Mouse (Mus musculus): ENCODE results near the gene Nek9. TPM values are rescaled to one million over a fixed set of nuclear protein-coding genes. Genes with fewer than 3 reads are reported as not detected.

Nek9 gene
- polyA plus RNA-seq, 1 experiment from 2014 or later, result 21.1 TPM

DNA sequence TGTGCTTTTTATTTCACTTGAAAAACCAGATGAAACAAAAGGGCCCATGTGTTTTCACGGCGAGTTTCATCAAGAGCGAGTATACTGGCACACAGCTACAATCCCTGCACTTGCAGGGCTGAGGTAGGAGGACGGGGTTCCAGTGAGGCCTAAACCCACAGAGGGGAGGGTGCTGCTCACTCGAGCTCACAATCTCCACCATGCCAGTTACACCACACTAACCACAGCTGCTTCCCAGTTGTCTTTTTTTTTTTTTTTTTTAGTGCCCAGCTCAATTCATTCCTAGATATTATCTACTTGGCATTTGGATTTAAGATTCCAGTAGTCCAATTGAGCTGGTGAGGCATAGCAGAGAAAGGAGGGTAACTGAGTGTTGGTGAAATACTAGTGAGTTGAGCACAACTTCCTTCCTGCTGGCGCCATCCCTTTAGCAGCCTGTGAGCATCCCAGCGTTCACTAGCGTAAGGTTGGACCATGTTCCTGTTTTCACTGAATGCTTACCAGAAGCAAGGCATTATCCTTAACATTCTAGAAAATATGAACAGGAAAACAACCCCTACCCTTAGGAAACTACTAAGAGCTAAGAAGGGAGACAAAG, 33.0 kb upstream of the Nek9 start:
- H3K4me2 ChIP-seq (replicated peaks), result peak overlapping the region; percentile 63; the same call in 1 of the 2 replicates

DNA sequence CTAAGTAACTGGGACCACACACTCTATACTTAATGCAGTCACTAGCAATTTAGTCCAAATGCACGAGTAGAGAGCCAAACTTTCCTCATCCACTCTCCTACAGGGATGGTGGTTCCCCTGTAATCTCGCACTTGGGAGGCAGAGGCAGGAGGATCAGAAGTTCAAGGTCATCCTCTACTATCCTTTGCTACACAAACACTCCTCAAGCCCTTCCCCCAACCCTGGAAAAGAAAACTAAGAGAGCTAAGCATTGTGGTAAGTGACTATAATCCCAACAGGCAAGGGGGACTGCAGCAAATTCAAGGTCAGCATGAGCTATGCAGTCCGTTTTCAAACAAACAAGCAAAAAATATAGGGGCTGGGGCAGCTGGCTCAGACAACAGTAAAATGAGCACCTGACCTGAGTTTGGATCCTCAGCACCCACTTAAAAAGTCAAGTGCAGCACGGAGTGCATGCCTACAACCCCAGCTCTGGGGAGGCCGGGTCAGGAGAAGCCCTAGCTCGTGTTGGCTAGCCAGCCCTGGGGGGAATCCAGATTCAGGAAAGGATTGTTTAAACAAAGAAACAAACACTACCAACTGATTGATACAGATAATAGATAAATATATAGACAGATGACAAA, 29.4 kb upstream of the Nek9 start:
- Histone ChIP-seq H3K9ac (replicated peaks) (no peak overlapping the region), H3K27ac (replicated peaks) (no peak overlapping the region), H3K27me3 (no peaks in the 10 kb centered on the region), H3K4me1 (peaks cover 18% of the 10 kb centered on the region), H3K4me2 (replicated peaks) (no peak overlapping the region), H3K36me3 (no peaks in the 10 kb centered on the region), H3K4me3 (no peak overlapping the region), H3K9me3 (no peaks in the 10 kb centered on the region)
- 87% methylated on average over 6 of the region's 6 CpGs for WGBS
- ATAC-seq (ENCODE audit: low FRiP score, low read depth), result no peak

More for the DNA sequence above, 33.0 kb upstream of the Nek9 start:
- no peaks in the 10 kb centered on the region for H3K9me3 ChIP-seq
- WGBS, result 85% methylated on average over 8 of the region's 8 CpGs
- no peak overlapping the region for H3K4me3 ChIP-seq
- H3K36me3 ChIP-seq, result no peaks in the 10 kb centered on the region
- H3K9ac ChIP-seq (replicated peaks), result no peak overlapping the region
- ATAC-seq (ENCODE audit: low FRiP score, low read depth), result no peak
- H3K27ac ChIP-seq (replicated peaks), result no peak overlapping the region
- H3K27me3 ChIP-seq, result no peaks in the 10 kb centered on the region
- peaks cover 20% of the 10 kb centered on the region for H3K4me1 ChIP-seq

DNA sequence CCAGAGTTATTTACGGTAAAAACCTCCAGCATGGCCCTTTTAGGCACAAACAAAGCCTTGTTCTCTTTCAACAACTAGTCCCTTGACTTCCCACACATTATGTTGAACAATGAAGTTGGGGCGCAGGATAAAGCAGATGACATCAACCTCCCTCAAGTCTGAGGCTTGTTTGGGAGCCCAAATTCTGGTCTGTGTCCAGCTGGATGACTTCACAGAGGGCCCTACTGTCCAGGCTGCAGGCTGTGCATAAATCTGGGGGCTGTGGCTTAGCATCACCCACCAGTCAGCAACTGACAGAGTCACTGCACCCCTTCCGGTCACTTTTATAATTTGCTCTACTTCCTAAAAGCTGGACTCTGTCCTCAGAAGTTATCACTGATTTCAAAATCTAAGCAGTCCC, 27.1 kb upstream of the Nek9 start:
- Histone ChIP-seq H3K4me2 (replicated peaks) (no peak overlapping the region), H3K9me3 (no peaks in the 10 kb centered on the region), H3K4me1 (0 out of 2 replicates have a peak, but pooled peaks cover 5% of the 10 kb centered on the region), H3K27me3 (no peaks in the 10 kb centered on the region), H3K9ac (replicated peaks) (no peak overlapping the region), H3K36me3 (no peaks in the 10 kb centered on the region), H3K4me3 (no peak overlapping the region), H3K27ac (replicated peaks) (no peak overlapping the region)
- 90% methylated on average over 3 of the region's 3 CpGs for WGBS
- no peak for ATAC-seq (ENCODE audit: low FRiP score, low read depth)

DNA sequence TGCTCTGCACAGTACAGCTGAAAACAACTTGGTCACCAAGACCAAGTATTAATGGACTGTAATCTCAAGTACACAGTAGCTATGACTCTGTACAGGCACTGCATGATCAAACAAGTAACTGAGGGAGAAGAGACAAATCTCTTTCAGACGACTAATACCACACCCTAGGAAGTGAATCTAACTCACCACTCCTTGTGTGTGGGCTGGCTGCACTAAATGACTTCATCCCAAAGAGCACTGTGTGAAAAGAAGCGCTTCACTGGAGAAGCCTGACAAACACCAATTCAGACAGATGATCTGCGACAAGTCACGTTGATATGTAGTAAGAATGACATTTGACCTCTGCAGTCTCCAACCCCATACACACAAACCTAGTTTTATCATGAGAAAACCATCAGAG, 23.3 kb upstream of the Nek9 start:
- no peak for ATAC-seq (ENCODE audit: low FRiP score, low read depth)
- no peak overlapping the region for H3K9ac ChIP-seq (replicated peaks)
- H3K4me3 ChIP-seq, result no peak overlapping the region
- H3K27ac ChIP-seq (replicated peaks), result no peak overlapping the region
- H3K4me2 ChIP-seq (replicated peaks), result no peak overlapping the region
- 82% methylated on average over 4 of the region's 4 CpGs for WGBS
- no peaks in the 10 kb centered on the region for H3K4me1 ChIP-seq
- H3K9me3 ChIP-seq, result no peaks in the 10 kb centered on the region
- no peaks in the 10 kb centered on the region for H3K36me3 ChIP-seq
- H3K27me3 ChIP-seq, result no peaks in the 10 kb centered on the region

DNA sequence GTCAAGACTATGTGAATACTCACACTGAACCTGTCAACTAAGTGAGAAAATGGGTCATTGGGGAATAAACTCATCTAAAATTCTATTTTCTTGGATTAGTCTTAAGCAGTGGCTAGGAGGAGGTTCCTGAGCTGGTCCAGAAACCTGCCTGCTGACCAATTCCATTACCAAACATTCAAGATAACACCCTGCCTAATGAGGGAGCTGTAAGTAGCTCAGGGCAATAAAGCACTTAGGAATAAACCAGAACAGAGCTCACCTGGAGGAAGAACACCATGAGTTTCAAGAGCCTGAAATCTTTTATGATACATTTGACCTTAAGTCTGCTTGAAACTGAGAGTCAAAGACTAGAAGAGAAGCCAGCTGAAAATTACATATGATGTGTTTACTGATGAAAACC, 22.4 kb upstream of the Nek9 start:
- H3K27me3 ChIP-seq, result no peaks in the 10 kb centered on the region
- H3K4me2 ChIP-seq (replicated peaks), result no peak overlapping the region
- H3K9ac ChIP-seq (replicated peaks), result no peak overlapping the region
- no peak overlapping the region for H3K4me3 ChIP-seq
- ATAC-seq (ENCODE audit: low FRiP score, low read depth), result no peak
- no peak overlapping the region for H3K27ac ChIP-seq (replicated peaks)
- no peaks in the 10 kb centered on the region for H3K9me3 ChIP-seq
- no peaks in the 10 kb centered on the region for H3K36me3 ChIP-seq
- H3K4me1 ChIP-seq, result no peaks in the 10 kb centered on the region

DNA sequence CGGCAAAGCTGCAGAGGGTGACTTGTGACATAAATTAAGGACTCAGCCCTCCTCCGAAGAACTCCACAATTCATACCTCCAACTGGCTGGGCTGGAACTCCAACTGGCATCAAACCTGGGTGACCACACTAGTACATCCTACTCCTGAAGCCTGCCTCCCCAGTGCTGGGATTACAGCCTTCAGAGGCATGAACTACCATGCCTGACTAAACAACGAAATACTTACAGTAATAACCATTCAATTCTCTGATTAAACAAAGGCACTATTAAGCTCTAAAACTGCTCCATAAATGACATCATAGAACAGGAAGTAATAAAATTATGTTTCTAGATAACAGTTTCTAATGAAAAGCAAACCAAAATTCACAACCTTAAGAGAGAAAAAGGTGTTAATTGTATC, 22.0 kb upstream of the Nek9 start:
- ATAC-seq (ENCODE audit: low FRiP score, low read depth), result no peak
- Histone ChIP-seq H3K4me3 (no peak overlapping the region), H3K9me3 (no peaks in the 10 kb centered on the region), H3K9ac (replicated peaks) (no peak overlapping the region), H3K4me2 (replicated peaks) (no peak overlapping the region), H3K4me1 (no peaks in the 10 kb centered on the region), H3K36me3 (no peaks in the 10 kb centered on the region), H3K27me3 (no peaks in the 10 kb centered on the region), H3K27ac (replicated peaks) (no peak overlapping the region)
- 93% methylated on average over 3 of the region's 3 CpGs for WGBS

DNA sequence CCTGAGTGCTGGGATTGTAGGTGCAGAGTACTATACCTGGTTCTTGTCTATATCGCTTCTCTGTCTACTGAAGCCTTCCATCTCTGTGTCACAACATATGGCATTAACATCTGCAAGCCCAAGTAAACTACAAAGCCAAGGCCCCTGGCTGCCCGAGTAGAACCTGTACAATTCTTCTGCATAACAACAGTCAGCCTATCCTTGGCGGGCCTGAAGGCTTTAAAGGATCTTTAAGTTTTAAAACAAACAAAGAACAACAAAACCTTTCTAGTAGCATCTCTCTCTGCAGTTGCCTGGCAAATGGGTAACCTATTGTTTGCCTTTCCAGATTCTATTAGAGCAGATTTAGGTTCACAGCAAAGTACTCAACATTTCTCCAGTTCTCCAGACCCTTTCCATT, 14.9 kb upstream of the Nek9 start:
- H3K27me3 ChIP-seq, result no peaks in the 10 kb centered on the region
- WGBS, result 90% methylated on average over 3 of the region's 3 CpGs
- H3K4me3 ChIP-seq, result no peak overlapping the region
- H3K9ac ChIP-seq (replicated peaks), result no peak overlapping the region
- no peaks in the 10 kb centered on the region for H3K9me3 ChIP-seq
- no peak overlapping the region for H3K27ac ChIP-seq (replicated peaks)
- peaks cover 28% of the 10 kb centered on the region for H3K36me3 ChIP-seq
- no peak for ATAC-seq (ENCODE audit: low FRiP score, low read depth)
- H3K4me1 ChIP-seq, result peaks cover 2% of the 10 kb centered on the region; the same call in 1 of the 2 replicates
- H3K4me2 ChIP-seq (replicated peaks), result no peak overlapping the region

DNA sequence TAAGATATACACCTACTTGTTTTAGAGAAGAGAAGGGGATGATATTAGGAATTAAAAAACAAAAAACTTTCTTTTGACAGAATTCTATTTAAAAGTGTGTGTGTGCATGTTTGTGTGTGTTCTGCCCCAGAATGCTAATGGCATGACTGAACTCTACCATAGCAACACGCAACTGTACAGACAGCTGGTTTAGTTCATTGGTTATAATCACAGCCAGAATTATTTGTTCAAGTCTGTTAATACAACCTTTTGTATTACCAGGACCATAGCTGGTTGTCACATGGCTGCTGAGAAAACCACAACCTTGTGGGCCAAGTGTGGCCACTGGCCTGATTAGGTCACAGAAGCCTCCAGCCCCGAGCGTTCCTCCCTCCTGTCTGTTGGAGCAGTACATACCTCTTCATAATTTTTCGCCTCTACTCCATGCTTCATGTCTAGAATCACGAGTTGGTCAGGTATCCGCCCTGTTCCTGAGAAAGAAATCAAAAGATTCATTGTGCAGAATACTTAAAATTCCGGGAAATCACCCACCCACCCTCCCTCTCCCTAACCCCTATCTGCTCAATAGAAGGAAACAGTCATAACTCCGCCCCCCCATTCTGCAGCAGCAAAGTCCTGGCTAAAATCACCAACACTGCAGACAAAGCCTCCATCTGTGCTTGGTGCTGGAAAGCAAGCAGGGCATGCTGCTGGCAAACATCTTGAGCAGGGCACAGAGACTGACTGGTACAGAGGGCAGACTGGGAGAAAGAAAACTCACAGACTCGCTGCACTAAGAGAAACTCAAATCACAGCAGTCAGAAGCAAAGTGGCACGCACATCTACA, 11.5 kb upstream of the Nek9 start:
- no peak for ATAC-seq (ENCODE audit: low FRiP score, low read depth)
- Histone ChIP-seq H3K9me3 (no peaks in the 10 kb centered on the region), H3K4me3 (no peak overlapping the region), H3K36me3 (peaks cover 48% of the 10 kb centered on the region), H3K27me3 (no peaks in the 10 kb centered on the region), H3K9ac (replicated peaks) (no peak overlapping the region), H3K4me1 (peaks cover 2% of the 10 kb centered on the region; the same call in 1 of the 2 replicates), H3K27ac (replicated peaks) (peak overlapping the region; percentile 42; the same call in 1 of the 2 replicates), H3K4me2 (replicated peaks) (no peak overlapping the region)
- 79% methylated on average over 10 of the region's 10 CpGs for WGBS

DNA sequence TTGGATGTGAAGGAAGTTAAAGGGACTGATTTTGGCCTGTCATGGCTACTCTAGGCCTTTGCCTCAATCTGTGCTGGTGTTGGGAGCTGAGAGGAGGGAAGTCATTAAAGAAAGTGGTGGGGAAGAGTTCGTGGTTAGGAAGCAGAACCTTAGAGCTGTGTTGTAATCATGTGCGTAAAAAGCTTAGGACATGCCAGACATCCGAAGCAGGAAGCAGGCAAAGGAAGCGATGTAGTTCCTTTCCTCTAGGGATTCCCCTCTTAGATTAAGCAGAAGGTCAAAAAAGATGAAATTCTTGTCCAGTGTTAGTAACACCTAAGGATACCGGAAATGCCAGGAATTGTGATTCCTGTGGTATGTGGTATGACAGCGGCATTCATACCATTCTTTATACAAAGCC, 9.2 kb upstream of the Nek9 start:
- Histone ChIP-seq H3K27ac (replicated peaks) (no peak overlapping the region), H3K27me3 (no peaks in the 10 kb centered on the region), H3K4me2 (replicated peaks) (no peak overlapping the region), H3K4me1 (peaks cover 2% of the 10 kb centered on the region; the same call in 1 of the 2 replicates), H3K4me3 (no peak overlapping the region), H3K36me3 (peaks cover 44% of the 10 kb centered on the region), H3K9me3 (no peaks in the 10 kb centered on the region), H3K9ac (replicated peaks) (no peak overlapping the region)
- WGBS, result 85% methylated on average over 6 of the region's 6 CpGs
- ATAC-seq (ENCODE audit: low FRiP score, low read depth), result no peak

DNA sequence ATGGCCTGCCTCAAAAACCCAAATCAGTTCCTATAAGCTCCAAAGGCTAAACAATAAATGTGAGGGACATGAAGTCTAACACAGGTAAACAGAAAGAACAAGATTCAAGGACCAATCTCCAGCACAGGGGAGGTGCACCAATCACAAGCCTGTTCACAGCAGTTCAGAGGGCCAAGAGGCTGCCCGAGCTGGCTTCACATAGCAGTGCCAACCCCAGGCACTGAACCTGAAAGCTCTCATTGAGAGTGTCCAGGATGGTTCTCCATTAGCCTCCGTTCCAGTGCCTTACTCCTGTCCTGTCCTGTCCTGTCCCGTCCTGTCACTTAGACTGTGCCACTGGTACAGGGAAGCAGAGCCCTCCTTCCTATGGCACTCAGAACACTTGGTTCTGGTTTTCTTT, 8.0 kb upstream of the Nek9 start:
- no peak for ATAC-seq (ENCODE audit: low FRiP score, low read depth)
- Histone ChIP-seq H3K4me2 (replicated peaks) (no peak overlapping the region), H3K4me3 (no peak overlapping the region), H3K36me3 (peaks cover 43% of the 10 kb centered on the region), H3K27ac (replicated peaks) (no peak overlapping the region), H3K9me3 (no peaks in the 10 kb centered on the region), H3K9ac (replicated peaks) (no peak overlapping the region), H3K4me1 (peaks cover 2% of the 10 kb centered on the region; the same call in 1 of the 2 replicates), H3K27me3 (no peaks in the 10 kb centered on the region)
- WGBS, result 81% methylated on average over 3 of the region's 3 CpGs

DNA sequence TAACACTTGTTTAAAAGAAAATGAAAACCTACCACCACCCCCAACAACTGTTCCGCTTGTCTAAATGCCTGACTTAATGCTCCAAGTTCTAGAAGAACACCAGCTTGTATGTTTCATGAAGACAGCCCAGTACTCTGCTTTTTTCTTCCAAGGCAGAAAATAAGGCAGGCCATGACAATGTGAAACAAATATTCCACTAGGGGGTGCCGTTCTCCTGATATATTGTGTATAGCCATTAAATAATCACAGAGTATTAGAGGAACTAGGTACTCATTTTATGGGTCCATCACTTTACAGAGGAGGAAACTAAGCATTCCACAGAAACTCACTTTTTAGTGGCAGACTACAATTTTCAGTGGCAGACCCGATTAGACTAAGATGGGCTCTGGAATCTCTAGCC, 7.2 kb upstream of the Nek9 start:
- no peak for ATAC-seq (ENCODE audit: low FRiP score, low read depth)
- H3K4me1 ChIP-seq, result 0 out of 2 replicates have a peak, but pooled peaks cover 2% of the 10 kb centered on the region
- no peaks in the 10 kb centered on the region for H3K27me3 ChIP-seq
- peaks cover 43% of the 10 kb centered on the region for H3K36me3 ChIP-seq
- no peak overlapping the region for H3K4me3 ChIP-seq
- no peak overlapping the region for H3K9ac ChIP-seq (replicated peaks)
- WGBS, result 68% methylated on average over 3 of the region's 3 CpGs
- no peak overlapping the region for H3K4me2 ChIP-seq (replicated peaks)
- no peak overlapping the region for H3K27ac ChIP-seq (replicated peaks)
- H3K9me3 ChIP-seq, result no peaks in the 10 kb centered on the region

DNA sequence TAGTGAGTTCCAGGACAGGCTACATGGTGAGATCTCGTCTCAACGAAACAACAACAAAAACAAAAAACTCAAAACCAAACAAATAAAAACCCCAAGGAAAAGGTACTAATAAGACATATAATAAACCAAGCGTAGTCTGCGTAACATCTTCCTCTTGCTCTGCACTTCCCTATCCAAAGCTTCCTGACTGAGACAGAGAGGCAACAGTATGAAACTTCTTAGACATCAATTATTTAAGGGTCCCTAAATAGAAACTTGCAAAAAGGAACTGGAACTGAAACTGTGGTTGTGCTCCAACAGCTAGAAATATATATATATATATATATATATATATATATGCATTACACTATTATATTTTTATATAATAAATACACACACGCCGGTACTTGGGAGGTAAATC, 6.4 kb upstream of the Nek9 start:
- Histone ChIP-seq H3K9me3 (no peaks in the 10 kb centered on the region), H3K4me3 (no peak overlapping the region), H3K36me3 (peaks cover 41% of the 10 kb centered on the region), H3K27ac (replicated peaks) (no peak overlapping the region), H3K9ac (replicated peaks) (no peak overlapping the region), H3K4me2 (replicated peaks) (no peak overlapping the region), H3K27me3 (no peaks in the 10 kb centered on the region), H3K4me1 (0 out of 2 replicates have a peak, but pooled peaks cover under 1% of the 10 kb centered on the region)
- ATAC-seq (ENCODE audit: low FRiP score, low read depth), result no peak
- 97% methylated on average over 6 of the region's 6 CpGs for WGBS
